Mouse (Mus musculus): ENCODE measurements around the gene Lrrc8b. TPM values are rescaled to one million over a fixed set of nuclear protein-coding genes. Genes with fewer than 3 reads are reported as not detected.

Lrrc8b gene
- total and polyA plus RNA-seq, 3 experiments, result 7.4 to 14.0 TPM; not detected in 1

DNA sequence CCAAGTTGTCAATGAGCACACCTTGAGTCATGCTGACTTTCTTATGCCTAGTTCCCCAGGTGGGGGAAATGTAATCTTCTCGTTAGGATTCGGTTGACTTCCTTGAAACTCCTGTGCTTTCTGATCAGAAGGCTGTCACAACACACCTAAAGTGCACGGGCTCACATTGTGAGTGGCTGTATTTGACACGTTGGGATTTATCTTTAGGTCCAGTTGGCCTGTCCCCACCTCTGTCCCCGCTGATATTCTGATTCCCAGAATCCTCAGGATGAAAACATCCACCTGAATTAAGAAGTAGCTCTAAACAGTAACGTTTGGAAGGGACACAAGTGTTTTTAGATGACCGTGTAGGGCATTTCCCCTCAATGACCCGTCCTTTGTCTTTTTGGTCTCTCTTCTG is 1.6 kb downstream of the Lrrc8b start:
- Histone ChIP-seq H3K9ac (ENCODE audit: control insufficient read depth, low read depth, low read length, poor library complexity, severe bottlenecking) (no peak overlapping the region), H3K27ac (ENCODE audit: control insufficient read depth, low read depth, low read length) (no peak overlapping the region), H3K4me3 (ENCODE audit: control insufficient read depth in 1 of 2, insufficient read depth in 1 of 2, low read depth in 2 of 2, low read length in 2 of 2) (no peak overlapping the region), H3K36me3 (ENCODE audit: control insufficient read depth in 1 of 2, insufficient read depth in 2 of 2, low read length in 2 of 2) (peaks cover 0 to 10% of the 10 kb centered on the region in 2 experiments; a peak in 2 of 4 replicates), H3K79me2 (ENCODE audit: control insufficient read depth, insufficient read depth, low read length, poor library complexity) (peaks cover 9% of the 10 kb centered on the region), H3K27me3 (ENCODE audit: control insufficient read depth in 1 of 2, insufficient read depth in 2 of 2, low read length in 2 of 2) (no peaks in the 10 kb centered on the region), H3K9me3 (replicated peaks; ENCODE audit: insufficient read depth, low read length) (no peaks in the 10 kb centered on the region), H3K4me1 (ENCODE audit: control insufficient read depth in 1 of 2, insufficient read depth in 2 of 2, low read length in 2 of 2) (peaks cover 2 to 12% of the 10 kb centered on the region in 2 experiments)
- TF ChIP-seq CTCF (IDR thresholded peaks at IDR 0.05 in 2 of 3, conservative IDR thresholded peaks at IDR 0.05 in 1 of 3; ENCODE audit: control insufficient read depth in 1 of 3, insufficient read depth in 1 of 3, low read depth in 2 of 3, low read length in 3 of 3, poor library complexity in 1 of 3, severe bottlenecking in 1 of 3), result no peak
- TF ChIP-seq EP300 (IDR thresholded peaks at IDR 0.05; ENCODE audit: low read depth in 1 of 2, low read length in 2 of 2), result no peak
- TF ChIP-seq ZC3H11A (IDR thresholded peaks at IDR 0.05; ENCODE audit: low read depth, low read length), result no peak
- TF ChIP-seq NELFE (IDR thresholded peaks at IDR 0.05; ENCODE audit: low read depth, low read length), result no peak
- no peak for TF ChIP-seq MAX (IDR thresholded peaks at IDR 0.05; ENCODE audit: low read length)
- TF ChIP-seq MAZ (IDR thresholded peaks at IDR 0.05; ENCODE audit: low read depth, low read length), result no peak
- TF ChIP-seq CHD2 (IDR thresholded peaks at IDR 0.05; ENCODE audit: low read length), result no peak
- no peak for TF ChIP-seq USF1 (IDR thresholded peaks at IDR 0.05; ENCODE audit: low read depth, low read length)
- TF ChIP-seq ETS1 (IDR thresholded peaks at IDR 0.05; ENCODE audit: low read depth, low read length), result no peak
- TF ChIP-seq MEF2A (IDR thresholded peaks at IDR 0.05; ENCODE audit: extremely low read depth, insufficient replicate concordance, low read depth, low read length, poor library complexity, severe bottlenecking), result no peak
- no peak for TF ChIP-seq RCOR1 (IDR thresholded peaks at IDR 0.05; ENCODE audit: low read depth, low read length)
- no peak for TF ChIP-seq ZNF384 (IDR thresholded peaks at IDR 0.05; ENCODE audit: low read depth, low read length)
- TF ChIP-seq NRF1 (IDR thresholded peaks at IDR 0.05; ENCODE audit: insufficient read depth, low read depth, low read length, poor library complexity, severe bottlenecking), result no peak
- no peak for TF ChIP-seq HCFC1 (IDR thresholded peaks at IDR 0.05; ENCODE audit: low read depth, low read length)
- DNase-seq (ENCODE audit: low read depth, low spot score), result no peak

DNA sequence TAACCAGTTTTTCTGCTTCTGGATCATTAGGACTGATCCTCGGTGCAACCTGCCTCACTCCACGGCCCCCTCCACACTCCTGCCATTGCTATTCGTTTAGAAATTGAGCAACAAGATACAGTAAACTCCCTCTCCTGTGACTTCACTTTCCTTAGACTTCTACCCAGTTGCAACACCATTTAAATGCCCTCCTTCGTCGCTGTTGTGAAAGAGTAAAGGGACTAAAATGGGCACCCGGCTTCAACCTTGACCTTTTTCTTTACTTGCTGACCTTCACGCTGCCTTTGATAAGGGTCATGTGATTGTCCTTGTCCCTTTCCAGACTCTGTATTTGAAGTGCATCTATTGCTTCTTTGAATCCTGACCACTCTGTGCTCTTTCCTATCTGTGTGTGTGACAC is 2.8 kb downstream of the Lrrc8b start:
- peaks cover 2 to 10% of the 10 kb centered on the region in 2 experiments for H3K4me1 ChIP-seq (ENCODE audit: control insufficient read depth in 1 of 2, insufficient read depth in 2 of 2, low read length in 2 of 2)
- DNase-seq (ENCODE audit: low read depth, low spot score), result no peak
- no peaks in the 10 kb centered on the region for H3K9me3 ChIP-seq (replicated peaks; ENCODE audit: insufficient read depth, low read length)
- H3K36me3 ChIP-seq (ENCODE audit: control insufficient read depth in 1 of 2, insufficient read depth in 2 of 2, low read length in 2 of 2), result peaks cover 0 to 10% of the 10 kb centered on the region in 2 experiments; a peak in 2 of 4 replicates
- H3K27me3 ChIP-seq (ENCODE audit: control insufficient read depth in 1 of 2, insufficient read depth in 2 of 2, low read length in 2 of 2), result no peaks in the 10 kb centered on the region
- H3K79me2 ChIP-seq (ENCODE audit: control insufficient read depth, insufficient read depth, low read length, poor library complexity), result peaks cover 9% of the 10 kb centered on the region
- H3K9ac ChIP-seq (ENCODE audit: control insufficient read depth, low read depth, low read length, poor library complexity, severe bottlenecking), result no peak overlapping the region
- no peak overlapping the region for H3K4me3 ChIP-seq (ENCODE audit: control insufficient read depth in 1 of 2, insufficient read depth in 1 of 2, low read depth in 2 of 2, low read length in 2 of 2)
- TF ChIP-seq ELF1 (IDR thresholded peaks at IDR 0.05; ENCODE audit: low read depth, low read length) (no peak), SIN3A (IDR thresholded peaks at IDR 0.05; ENCODE audit: low read length) (no peak), TCF12 (IDR thresholded peaks at IDR 0.05; ENCODE audit: low read depth, low read length) (no peak), MAFK (IDR thresholded peaks at IDR 0.05; ENCODE audit: borderline replicate concordance, low read depth, low read length) (no peak), RAD21 (IDR thresholded peaks at IDR 0.05; ENCODE audit: low read depth, low read length) (no peak)
- H3K27ac ChIP-seq (ENCODE audit: control insufficient read depth, low read depth, low read length), result no peak overlapping the region
